Mouse (Mus musculus): ENCODE measurements around the gene Ksr2. TPM values are rescaled to one million over a fixed set of nuclear protein-coding genes. Genes with fewer than 3 reads are reported as not detected.
"Not testable (repeated sequence)": the region's sequence is repeated elsewhere in the genome, so short reads cannot be mapped to it uniquely, and the experiment has no call there.

The Ksr2 gene
- polyA plus RNA-seq, 1 experiment from 2014 or later = 0.11 TPM

DNA sequence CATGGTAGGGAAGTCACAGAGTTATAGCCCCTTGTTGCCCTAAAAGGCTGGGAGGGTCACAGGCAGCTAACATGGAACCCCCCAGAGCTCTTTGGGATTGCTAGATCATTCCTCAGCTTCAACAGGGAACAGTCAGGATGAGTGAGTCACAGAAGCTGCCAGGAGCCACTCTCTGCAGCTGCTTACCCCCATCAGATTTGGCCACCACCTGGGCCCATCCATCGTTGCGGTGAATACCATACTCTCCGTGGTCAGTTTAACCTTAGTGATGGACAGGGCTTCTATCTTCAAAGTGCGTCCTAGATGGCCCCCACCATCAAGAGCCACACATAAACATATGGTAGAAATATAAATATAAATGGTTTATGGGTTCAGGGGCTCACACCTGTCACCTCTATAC, 209.4 kb downstream of the Ksr2 start:
- H3K4me2 ChIP-seq (ENCODE audit: low read depth, severe bottlenecking); H3K4me3 ChIP-seq (ENCODE audit: low read depth, low read length); H3K4me1 ChIP-seq (ENCODE audit: control insufficient read depth, insufficient read depth, low read length); DNase-seq (ENCODE audit: low spot score); H3K27ac ChIP-seq (replicated peaks; ENCODE audit: low read depth, low read length); H3K9ac ChIP-seq (ENCODE audit: low read length); H3K9me3 ChIP-seq (ENCODE audit: control insufficient read depth, low read length); H3K36me3 ChIP-seq (ENCODE audit: control insufficient read depth, insufficient read depth, low read length); ATAC-seq (ENCODE audit: insufficient number of reproducible peaks, low FRiP score, low TSS enrichment, low read depth); H3K27me3 ChIP-seq (ENCODE audit: control insufficient read depth, insufficient read depth, low read length): not testable (repeated sequence)
- 88% methylated on average over 4 of the region's 4 CpGs for WGBS

GRCm38 (mm10) chr5:117626907-117627306, 213.1 kb downstream of the Ksr2 start:
- ATAC-seq (ENCODE audit: insufficient number of reproducible peaks, low FRiP score, low TSS enrichment, low read depth) = no peak
- peak; percentile 53 for DNase-seq (ENCODE audit: low spot score)

GRCm38 (mm10) chr5:117628351-117628750, 214.6 kb downstream of the Ksr2 start:
- Histone ChIP-seq H3K4me3 (ENCODE audit: low read depth, low read length) (no peak overlapping the region), H3K27ac (replicated peaks; ENCODE audit: low read depth, low read length) (no peak overlapping the region), H3K36me3 (ENCODE audit: control insufficient read depth, insufficient read depth, low read length) (no peaks in the 10 kb centered on the region), H3K4me2 (ENCODE audit: low read depth, severe bottlenecking) (no peak overlapping the region), H3K9me3 (ENCODE audit: control insufficient read depth, low read length) (no peaks in the 10 kb centered on the region), H3K4me1 (ENCODE audit: control insufficient read depth, insufficient read depth, low read length) (peaks cover 3% of the 10 kb centered on the region; the same call in 1 of the 2 replicates), H3K9ac (ENCODE audit: low read length) (no peak overlapping the region), H3K27me3 (ENCODE audit: control insufficient read depth, insufficient read depth, low read length) (no peaks in the 10 kb centered on the region)
- no peak for ATAC-seq (ENCODE audit: insufficient number of reproducible peaks, low FRiP score, low TSS enrichment, low read depth)
- peak; percentile 64 for DNase-seq (ENCODE audit: low spot score)
- 46% methylated on average over 7 of the region's 7 CpGs for WGBS

More at GRCm38 (mm10) chr5:117626907-117627306, 213.1 kb downstream of the Ksr2 start:
- Histone ChIP-seq H3K27me3 (ENCODE audit: control insufficient read depth, insufficient read depth, low read length) (no peaks in the 10 kb centered on the region), H3K4me1 (ENCODE audit: control insufficient read depth, insufficient read depth, low read length) (peaks cover 3% of the 10 kb centered on the region; the same call in 1 of the 2 replicates), H3K27ac (replicated peaks; ENCODE audit: low read depth, low read length) (no peak overlapping the region), H3K9me3 (ENCODE audit: control insufficient read depth, low read length) (no peaks in the 10 kb centered on the region), H3K9ac (ENCODE audit: low read length) (no peak overlapping the region), H3K4me2 (ENCODE audit: low read depth, severe bottlenecking) (no peak overlapping the region), H3K4me3 (ENCODE audit: low read depth, low read length) (no peak overlapping the region), H3K36me3 (ENCODE audit: control insufficient read depth, insufficient read depth, low read length) (no peaks in the 10 kb centered on the region)
- WGBS = 2% methylated on average over 4 of the region's 4 CpGs

DNA sequence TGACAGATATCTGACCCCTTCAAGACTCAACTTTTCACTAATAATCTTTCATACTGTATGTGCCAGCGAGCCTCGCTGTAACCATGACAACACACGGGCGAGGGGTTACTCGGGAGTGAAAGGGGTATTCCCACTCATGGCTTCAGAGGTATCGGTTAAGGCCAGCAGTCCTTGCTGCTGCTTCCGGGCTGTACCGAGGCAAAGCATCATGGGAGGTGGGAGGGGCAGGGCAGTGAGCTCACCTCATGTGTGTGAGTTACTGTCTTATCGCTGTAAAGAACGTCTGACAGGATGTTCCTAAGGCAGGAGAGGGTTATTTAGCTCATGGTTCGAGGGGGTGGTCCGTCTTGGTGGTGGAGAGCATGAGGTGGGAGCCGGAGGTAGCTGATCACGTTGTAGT, 215.8 kb downstream of the Ksr2 start:
- no peak for ATAC-seq (ENCODE audit: insufficient number of reproducible peaks, low FRiP score, low TSS enrichment, low read depth)
- H3K9me3 ChIP-seq (ENCODE audit: control insufficient read depth, low read length) = no peaks in the 10 kb centered on the region
- H3K4me1 ChIP-seq (ENCODE audit: control insufficient read depth, insufficient read depth, low read length) = peaks cover 3% of the 10 kb centered on the region; the same call in 1 of the 2 replicates
- no peaks in the 10 kb centered on the region for H3K36me3 ChIP-seq (ENCODE audit: control insufficient read depth, insufficient read depth, low read length)
- no peak overlapping the region for H3K4me2 ChIP-seq (ENCODE audit: low read depth, severe bottlenecking)
- H3K4me3 ChIP-seq (ENCODE audit: low read depth, low read length) = no peak overlapping the region
- DNase-seq (ENCODE audit: low spot score) = no peak
- 93% methylated on average over 14 of the region's 14 CpGs for WGBS
- H3K9ac ChIP-seq (ENCODE audit: low read length) = no peak overlapping the region
- H3K27ac ChIP-seq (replicated peaks; ENCODE audit: low read depth, low read length) = no peak overlapping the region
- H3K27me3 ChIP-seq (ENCODE audit: control insufficient read depth, insufficient read depth, low read length) = no peaks in the 10 kb centered on the region

- Histone ChIP-seq H3K27ac (replicated peaks; ENCODE audit: low read depth, low read length) (no peak overlapping the region), H3K4me3 (ENCODE audit: low read depth, low read length) (no peak overlapping the region), H3K36me3 (ENCODE audit: control insufficient read depth, insufficient read depth, low read length) (no peaks in the 10 kb centered on the region), H3K27me3 (ENCODE audit: control insufficient read depth, insufficient read depth, low read length) (no peaks in the 10 kb centered on the region), H3K9ac (ENCODE audit: low read length) (no peak overlapping the region), H3K4me1 (ENCODE audit: control insufficient read depth, insufficient read depth, low read length) (no peaks in the 10 kb centered on the region), H3K4me2 (ENCODE audit: low read depth, severe bottlenecking) (no peak overlapping the region), H3K9me3 (ENCODE audit: control insufficient read depth, low read length) (no peaks in the 10 kb centered on the region)
- DNase-seq (ENCODE audit: low spot score) (no peak), ATAC-seq (ENCODE audit: insufficient number of reproducible peaks, low FRiP score, low TSS enrichment, low read depth) (no peak)
- WGBS = 88% methylated on average over 2 of the region's 2 CpGs
These were observed 221.4 kb downstream of the Ksr2 start for GRCm38 (mm10) chr5:117635211-117635610.

- H3K4me2 ChIP-seq (ENCODE audit: low read depth, severe bottlenecking) = no peak overlapping the region
- no peak overlapping the region for H3K9ac ChIP-seq (ENCODE audit: low read length)
- no peak overlapping the region for H3K27ac ChIP-seq (replicated peaks; ENCODE audit: low read depth, low read length)
- no peak overlapping the region for H3K4me3 ChIP-seq (ENCODE audit: low read depth, low read length)
- no peak for DNase-seq (ENCODE audit: low spot score)
- no peak for ATAC-seq (ENCODE audit: insufficient number of reproducible peaks, low FRiP score, low TSS enrichment, low read depth)
- no peaks in the 10 kb centered on the region for H3K4me1 ChIP-seq (ENCODE audit: control insufficient read depth, insufficient read depth, low read length)
- H3K36me3 ChIP-seq (ENCODE audit: control insufficient read depth, insufficient read depth, low read length) = no peaks in the 10 kb centered on the region
- WGBS = 77% methylated on average over 5 of the region's 5 CpGs
- H3K9me3 ChIP-seq (ENCODE audit: control insufficient read depth, low read length) = no peaks in the 10 kb centered on the region
- H3K27me3 ChIP-seq (ENCODE audit: control insufficient read depth, insufficient read depth, low read length) = no peaks in the 10 kb centered on the region
These were observed 222.0 kb downstream of the Ksr2 start for GRCm38 (mm10) chr5:117635838-117636237.

GRCm38 (mm10) chr5:117641585-117641984, 227.8 kb downstream of the Ksr2 start:
- Histone ChIP-seq H3K27me3 (ENCODE audit: control insufficient read depth, insufficient read depth, low read length) (no peaks in the 10 kb centered on the region), H3K9me3 (ENCODE audit: control insufficient read depth, low read length) (no peaks in the 10 kb centered on the region), H3K36me3 (ENCODE audit: control insufficient read depth, insufficient read depth, low read length) (no peaks in the 10 kb centered on the region), H3K9ac (ENCODE audit: low read length) (no peak overlapping the region), H3K4me1 (ENCODE audit: control insufficient read depth, insufficient read depth, low read length) (no peaks in the 10 kb centered on the region), H3K4me3 (ENCODE audit: low read depth, low read length) (no peak overlapping the region), H3K4me2 (ENCODE audit: low read depth, severe bottlenecking) (no peak overlapping the region), H3K27ac (replicated peaks; ENCODE audit: low read depth, low read length) (no peak overlapping the region)
- 85% methylated on average over 6 of the region's 6 CpGs for WGBS
- no peak for ATAC-seq (ENCODE audit: insufficient number of reproducible peaks, low FRiP score, low TSS enrichment, low read depth)
- DNase-seq (ENCODE audit: low spot score) = no peak

- H3K4me1 ChIP-seq (ENCODE audit: control insufficient read depth, insufficient read depth, low read length) = no peaks in the 10 kb centered on the region
- H3K36me3 ChIP-seq (ENCODE audit: control insufficient read depth, insufficient read depth, low read length) = no peaks in the 10 kb centered on the region
- DNase-seq (ENCODE audit: low spot score) (no peak), ATAC-seq (ENCODE audit: insufficient number of reproducible peaks, low FRiP score, low TSS enrichment, low read depth) (no peak)
- no peaks in the 10 kb centered on the region for H3K27me3 ChIP-seq (ENCODE audit: control insufficient read depth, insufficient read depth, low read length)
- H3K9ac ChIP-seq (ENCODE audit: low read length) = no peak overlapping the region
- no peaks in the 10 kb centered on the region for H3K9me3 ChIP-seq (ENCODE audit: control insufficient read depth, low read length)
- H3K4me2 ChIP-seq (ENCODE audit: low read depth, severe bottlenecking) = no peak overlapping the region
- no peak overlapping the region for H3K27ac ChIP-seq (replicated peaks; ENCODE audit: low read depth, low read length)
- H3K4me3 ChIP-seq (ENCODE audit: low read depth, low read length) = no peak overlapping the region
- WGBS = 44% methylated on average over 14 of the region's 14 CpGs
These were observed 237.6 kb downstream of the Ksr2 start for GRCm38 (mm10) chr5:117651238-117651886.

- Histone ChIP-seq H3K9ac (ENCODE audit: low read length) (no peak overlapping the region), H3K27me3 (ENCODE audit: control insufficient read depth, insufficient read depth, low read length) (no peaks in the 10 kb centered on the region), H3K4me1 (ENCODE audit: control insufficient read depth, insufficient read depth, low read length) (no peaks in the 10 kb centered on the region), H3K36me3 (ENCODE audit: control insufficient read depth, insufficient read depth, low read length) (no peaks in the 10 kb centered on the region), H3K4me3 (ENCODE audit: low read depth, low read length) (no peak overlapping the region), H3K27ac (replicated peaks; ENCODE audit: low read depth, low read length) (no peak overlapping the region), H3K9me3 (ENCODE audit: control insufficient read depth, low read length) (no peaks in the 10 kb centered on the region), H3K4me2 (ENCODE audit: low read depth, severe bottlenecking) (no peak overlapping the region)
- DNase-seq (ENCODE audit: low spot score) (no peak), ATAC-seq (ENCODE audit: insufficient number of reproducible peaks, low FRiP score, low TSS enrichment, low read depth) (no peak)
- 40% methylated on average over 6 of the region's 6 CpGs for WGBS
These were observed 244.8 kb downstream of the Ksr2 start for GRCm38 (mm10) chr5:117658641-117659040.

All from limb, embryonic 11.5 days (tissue).